Mouse (Mus musculus) cerebellum, adult 9-11 months (tissue): Measurements from ENCODE around the gene Slc2a8.

Experiments used
- DNase-seq: peaks from one replicate; pipeline ENCODE4 v3.0.0; 2022

Gene Slc2a8

DNA sequence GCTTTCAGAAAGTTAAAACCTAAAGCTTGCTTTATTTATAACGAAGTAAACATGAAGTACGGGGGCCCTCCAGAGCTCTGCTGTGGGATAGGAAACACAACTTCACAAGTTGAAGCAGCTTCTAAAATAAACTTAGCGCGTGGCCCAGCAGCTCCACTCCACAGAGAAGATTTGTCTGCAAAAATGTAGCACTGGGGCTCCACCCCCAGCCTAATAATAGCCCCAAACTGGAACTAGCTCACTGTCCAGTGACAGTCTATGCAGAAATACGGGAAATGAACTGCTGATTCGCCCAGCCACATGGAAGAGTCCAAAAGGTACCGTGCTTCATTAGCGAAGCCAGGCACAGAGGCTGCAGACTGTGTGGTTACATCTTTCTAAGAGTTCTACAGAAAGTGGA lies 12.6 kb downstream of the Slc2a8 start:
- DNase-seq, result no peak

DNA sequence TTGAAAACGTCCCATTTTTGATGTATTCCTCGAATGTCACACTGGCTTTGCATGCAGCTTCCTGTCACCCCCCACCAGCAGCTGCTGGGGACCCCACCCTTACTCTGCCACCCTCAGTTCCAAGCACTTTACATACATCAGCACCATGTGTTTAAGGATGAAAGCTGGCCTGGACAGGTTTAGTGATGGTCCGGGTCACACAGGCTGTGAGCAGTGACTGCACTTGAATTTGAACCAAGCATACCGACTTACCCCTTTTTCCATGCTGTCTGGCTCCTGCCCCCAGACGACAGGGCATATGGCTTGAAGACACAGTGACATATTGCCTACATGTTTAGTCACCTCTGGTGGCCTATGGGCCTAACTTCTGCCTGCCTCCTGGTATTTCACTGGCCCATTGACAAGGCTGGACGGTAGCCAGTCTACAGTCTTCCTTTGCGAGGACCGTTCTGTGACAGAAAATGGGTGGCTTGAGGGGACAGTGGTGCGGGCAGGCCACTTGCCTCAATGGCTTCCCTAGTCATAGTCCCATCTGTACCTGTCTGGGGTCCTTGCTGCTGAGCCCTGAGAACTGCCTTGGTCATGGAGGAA lies 13.8 kb downstream of the Slc2a8 start:
- peak; percentile 64 for DNase-seq

DNA sequence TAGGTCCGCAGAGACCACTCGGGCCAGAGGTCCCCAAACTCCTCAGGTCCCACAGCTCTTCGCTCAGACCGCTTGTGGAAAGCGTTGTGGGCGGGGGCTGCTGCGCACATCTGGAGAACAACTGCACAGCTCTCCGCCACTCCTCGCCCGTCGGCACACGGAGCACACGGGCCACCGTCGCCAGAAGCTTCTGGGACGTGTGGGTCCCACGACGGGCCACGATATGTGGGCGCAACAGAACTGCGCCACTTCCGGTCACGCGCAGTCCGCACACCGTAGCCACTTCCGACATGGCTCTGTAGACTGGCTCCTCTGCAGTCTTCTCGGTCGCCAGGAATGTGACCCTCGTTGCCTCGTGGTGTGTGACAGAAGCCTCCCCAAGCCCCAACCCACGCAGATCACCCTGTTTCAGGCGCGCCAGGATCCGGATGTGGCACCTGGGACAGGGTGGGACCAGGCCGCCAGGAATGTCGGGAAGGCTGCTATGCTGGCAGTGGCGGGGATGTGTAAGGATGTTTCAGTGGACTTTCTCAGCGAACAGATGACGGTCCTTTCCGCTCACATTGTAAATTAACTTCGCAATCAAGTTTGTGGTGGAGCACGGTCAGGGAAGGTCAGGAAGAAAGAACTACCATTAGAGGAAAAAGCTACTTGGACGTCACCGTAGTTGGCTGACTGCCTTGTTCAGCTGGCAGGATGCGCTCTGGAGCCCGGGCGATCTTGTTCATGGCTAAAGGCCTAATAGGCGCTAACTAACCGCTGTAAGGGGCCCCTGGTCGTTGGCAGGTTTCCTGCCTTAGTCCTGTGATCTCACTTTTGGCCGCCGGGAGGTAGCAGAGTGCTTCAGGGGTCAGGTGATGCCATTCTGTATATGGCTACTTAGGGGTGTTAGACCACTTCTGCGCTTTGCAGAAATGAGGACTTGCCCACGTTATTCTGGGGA lies 14.9 kb downstream of the Slc2a8 start:
- peak; percentile 91 for DNase-seq

DNA sequence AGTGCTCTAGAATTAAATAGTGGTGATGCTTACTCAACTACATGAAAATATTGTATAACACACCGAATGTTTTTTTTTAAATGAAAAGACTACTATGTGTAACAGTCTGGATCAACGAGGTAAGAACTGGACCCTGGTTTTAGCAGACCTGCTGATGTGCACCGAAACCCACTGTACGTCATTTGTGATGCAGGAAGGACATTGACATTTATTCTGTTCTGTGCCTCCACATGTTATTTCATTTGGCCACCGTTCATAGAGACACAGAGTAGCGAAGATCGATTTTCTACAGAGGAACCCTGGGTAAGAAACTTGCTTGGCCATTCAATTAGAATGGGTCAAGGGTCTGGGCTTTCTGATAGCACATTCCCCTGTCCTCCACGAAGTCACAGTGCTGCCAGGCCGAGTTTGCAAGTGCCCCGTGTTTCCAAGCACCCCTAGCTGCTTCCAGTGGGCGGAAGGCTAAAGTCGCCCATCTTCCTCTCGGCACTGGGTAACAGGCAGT lies 15.6 kb downstream of the Slc2a8 start:
- DNase-seq, result no peak

DNA sequence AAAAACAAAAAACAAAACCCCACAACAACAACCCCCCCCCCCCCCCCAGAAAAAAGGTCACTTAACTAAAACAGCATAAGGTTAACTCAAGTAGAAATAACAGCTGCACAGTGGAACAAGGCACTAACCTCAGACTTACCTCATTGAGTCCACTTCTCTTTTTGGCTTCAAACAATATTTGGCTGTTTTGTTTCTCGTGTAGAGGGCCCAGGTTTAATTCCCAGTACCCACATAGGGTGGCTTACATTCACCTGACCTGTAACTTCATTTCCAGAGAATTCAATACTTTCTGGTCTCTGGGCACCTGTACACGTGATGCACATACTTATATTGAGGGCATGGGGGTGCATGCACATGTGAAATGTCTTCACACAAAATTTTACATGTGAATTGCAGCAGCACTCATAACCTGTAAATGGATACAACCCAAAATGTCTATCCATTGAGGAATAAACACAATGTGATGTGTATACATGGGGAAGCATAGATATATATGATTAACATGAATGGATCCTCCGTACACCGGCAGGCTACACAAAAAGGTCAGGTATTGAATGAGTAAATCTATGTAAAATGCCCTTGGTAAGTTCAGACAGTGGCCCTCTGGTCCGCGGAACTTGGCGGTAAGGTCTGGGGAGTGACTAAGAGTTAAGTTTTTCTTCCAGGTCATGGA lies 16.2 kb downstream of the Slc2a8 start:
- no peak for DNase-seq

DNA sequence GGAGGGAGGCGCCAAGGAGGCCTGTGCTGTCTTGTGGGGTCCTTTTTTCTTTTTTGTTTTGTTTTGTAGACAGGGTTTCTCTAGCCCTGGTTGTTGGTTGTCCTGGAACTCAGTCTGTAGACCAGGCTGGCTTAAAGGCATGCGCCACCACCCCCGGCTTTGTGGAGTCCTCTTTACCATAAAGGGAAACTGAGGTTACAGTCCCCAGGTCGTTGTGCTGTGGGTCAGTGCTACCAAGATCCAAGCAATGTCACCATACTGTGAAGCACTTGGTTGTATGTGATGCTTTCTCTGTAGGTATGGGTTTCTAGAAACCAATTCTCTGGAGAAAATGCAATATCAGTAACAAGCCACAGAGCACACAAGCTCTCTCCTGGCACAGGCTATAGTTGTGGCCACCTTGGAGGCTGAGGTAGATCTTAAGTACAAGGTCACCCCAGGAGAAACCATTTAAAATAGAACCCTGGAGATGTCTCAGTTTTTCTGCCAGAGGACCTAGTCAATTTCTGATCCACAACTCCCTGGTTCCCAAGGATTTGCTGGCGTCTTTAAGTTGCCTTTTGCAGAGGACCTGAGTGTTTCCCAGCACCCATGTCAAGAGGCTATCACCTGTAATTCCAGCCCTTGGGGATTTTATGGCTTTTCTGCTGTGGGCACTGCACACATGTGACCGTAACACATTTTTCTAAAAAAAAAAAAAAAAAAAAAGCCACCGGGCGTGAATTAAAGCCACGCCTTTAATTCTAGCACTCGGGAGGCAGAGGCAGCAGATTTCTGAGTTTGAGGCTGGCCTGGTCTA lies 17.0 kb downstream of the Slc2a8 start:
- DNase-seq, result no peak

DNA sequence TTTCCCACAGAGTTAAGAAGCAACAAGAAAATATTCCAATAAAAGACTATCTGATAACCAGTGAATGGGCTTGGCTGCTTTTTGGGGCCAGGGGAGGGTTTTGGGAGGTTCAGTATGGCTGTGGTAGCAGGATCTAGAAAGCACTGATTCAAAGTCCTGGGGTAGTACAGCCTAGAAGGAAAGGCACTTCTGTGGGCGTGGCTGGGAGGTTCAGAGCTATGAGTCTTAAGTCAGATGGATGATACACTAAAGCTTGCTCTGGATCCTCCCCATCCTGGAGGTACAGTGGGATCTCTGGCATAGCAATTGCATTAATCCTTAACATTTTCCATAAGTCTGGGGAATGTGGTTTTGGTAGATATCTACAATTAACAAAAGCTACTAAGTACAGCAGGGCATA lies 17.9 kb downstream of the Slc2a8 start:
- DNase-seq, result no peak

DNA sequence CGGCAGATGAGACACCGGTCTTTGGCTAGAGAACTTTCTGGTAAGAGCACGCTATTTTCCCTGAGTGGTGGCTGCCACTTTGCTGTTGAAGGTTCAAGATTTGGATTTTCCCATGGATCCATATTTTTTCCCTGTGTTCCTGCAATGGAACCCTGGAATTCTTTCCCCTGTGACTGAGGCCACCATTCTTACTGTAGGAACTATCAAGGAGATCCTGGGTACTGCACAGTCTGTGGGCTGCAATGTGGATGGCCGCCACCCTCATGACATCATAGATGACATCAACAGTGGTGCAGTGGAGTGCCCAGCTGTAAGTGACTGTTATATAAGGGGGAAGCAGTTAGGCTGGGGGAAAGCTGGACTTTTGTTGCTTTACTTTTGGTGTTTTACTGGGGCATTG lies 18.3 kb downstream of the Slc2a8 start:
- DNase-seq, result no peak

DNA sequence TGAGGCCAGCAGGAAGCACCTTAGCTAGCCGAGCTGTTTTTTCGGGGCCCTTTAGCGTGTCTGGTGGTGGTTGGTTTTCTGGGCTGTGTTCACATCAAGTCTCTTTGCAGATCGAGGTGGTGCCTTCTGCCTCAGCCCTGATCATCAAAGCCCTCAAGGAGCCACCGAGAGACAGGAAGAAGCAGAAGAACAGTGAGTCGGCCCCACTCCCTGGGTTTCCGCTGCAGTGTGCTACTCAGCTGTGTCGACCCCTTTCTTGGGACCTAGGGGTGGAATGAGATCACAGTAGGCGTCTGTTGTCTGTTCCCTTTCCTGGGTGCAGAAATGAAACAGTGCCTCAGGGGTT lies 19.0 kb downstream of the Slc2a8 start:
- DNase-seq, result no peak

DNA sequence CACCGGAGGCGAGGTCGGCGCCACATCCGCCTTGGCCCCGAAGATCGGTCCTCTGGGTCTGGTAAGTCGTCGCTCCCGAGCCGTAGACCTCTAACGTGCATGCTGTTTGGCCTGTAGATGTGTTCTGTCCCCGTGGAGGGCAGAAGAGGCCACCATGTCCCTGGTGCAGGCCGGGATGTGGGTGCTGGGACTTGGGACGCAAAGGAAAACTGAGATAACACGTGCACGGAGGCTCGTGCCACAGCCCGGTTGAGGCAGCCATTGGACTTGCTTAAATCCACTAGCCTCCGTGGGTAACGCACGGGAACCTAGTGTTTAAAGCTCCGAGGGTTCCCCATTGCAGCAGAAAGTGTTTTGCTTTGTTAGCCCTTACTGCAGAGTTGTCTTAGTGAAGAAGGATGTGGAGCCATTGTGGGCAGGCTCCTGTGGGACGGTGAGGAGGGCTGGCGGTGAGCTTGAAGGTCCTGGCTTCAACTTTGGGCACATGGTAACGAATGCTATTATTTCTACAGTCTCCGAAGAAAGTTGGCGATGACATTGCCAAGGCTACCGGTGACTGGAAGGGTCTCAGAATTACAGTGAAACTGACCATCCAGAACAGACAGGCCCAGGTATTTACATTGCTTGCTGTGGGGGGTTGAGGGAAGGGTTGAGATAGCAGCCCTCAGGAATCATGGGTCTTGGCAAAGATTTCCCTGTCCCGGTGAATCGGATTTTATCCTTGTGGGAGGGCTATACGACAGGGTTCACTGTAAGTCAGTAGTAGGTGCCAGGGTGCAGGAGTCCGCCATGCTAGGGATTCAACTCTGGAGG lies 19.6 kb downstream of the Slc2a8 start:
- no peak for DNase-seq

DNA sequence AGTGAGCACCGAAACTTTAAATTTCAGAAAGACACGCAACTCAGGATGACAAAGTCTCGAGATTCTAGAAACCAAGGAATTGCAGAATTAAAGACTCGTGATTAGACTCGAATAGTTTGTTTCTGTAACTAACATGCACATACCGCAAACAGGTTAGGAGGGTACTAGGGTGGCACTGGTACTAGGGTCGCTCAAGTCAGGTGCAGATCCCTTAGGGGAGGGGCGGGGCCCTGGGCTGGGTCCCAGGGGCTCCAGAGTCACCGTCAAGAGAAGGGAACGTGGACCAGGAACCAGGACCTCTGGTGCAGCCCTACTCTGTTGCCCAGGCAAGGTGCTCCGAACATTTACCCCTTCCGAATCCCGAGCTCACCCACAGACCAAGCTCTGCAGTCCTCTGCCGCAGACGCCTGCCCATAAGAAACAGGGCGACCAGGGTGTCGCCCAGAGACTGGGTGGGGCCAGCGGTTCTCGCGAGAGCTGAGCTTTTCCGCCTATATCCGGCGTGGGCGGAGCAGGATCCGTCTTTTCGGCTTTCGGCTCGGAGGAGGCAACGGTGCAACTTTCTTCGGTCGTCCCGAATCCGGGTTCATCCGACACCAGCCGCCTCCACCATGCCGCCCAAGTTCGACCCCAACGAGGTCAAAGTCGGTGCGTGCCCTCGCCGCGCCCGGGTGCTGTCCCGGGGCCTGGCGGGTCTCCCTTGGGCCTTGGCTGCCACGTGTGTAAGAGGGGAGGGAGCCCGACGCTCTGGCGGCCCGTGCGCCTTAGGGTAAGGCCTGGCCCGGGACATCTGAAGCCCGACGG lies 20.5 kb downstream of the Slc2a8 start, which contains the start of the genes Rpl12 and Lrsam1:
Gene Rpl12, plus strand, starts transcription at position 368 of the 804 bp plus-strand sequence.
Gene Lrsam1, minus strand, starts transcription at position 423 of the 804 bp plus-strand sequence.
- DNase-seq, result peak; percentile 92

DNA sequence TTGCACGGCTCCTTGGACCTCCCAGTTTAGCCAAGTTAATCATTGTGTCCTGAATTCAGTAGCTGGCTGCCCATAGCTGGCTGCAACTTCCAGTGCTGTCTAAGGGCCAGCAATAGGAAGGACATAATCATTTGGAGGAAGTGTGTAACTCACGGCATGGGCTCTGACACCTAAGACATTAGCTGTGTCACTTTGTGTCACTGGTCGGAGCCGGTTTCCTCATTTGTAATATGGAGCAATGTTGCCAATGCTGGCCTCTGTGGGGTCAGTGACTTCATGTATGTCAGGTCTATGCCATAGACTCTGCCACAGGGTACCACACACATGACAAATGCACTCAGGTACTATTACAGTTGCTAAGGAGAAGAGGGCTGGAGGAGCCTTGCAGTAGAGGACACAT lies 21.6 kb downstream of the Slc2a8 start:
- no peak for DNase-seq

DNA sequence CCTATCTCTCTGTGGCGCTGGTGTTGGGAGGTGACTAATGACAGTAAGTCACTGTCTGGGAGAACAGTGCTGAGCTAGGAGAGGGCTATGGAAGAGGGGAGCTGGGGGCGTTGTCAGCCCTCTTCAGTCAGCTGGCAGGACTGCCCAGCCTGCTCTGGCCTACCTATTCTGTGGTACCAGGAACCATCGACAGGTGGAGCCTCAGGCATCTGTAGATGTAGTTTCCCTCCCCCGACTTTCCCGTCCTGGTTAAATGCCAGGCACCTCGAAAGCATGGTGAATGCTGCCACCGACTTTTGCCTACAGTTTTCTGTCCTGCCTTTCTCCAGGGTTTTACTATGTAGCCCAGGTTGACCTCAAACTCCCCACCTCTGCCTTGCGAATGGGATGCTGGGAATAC lies 24.5 kb downstream of the Slc2a8 start:
- no peak for DNase-seq

DNA sequence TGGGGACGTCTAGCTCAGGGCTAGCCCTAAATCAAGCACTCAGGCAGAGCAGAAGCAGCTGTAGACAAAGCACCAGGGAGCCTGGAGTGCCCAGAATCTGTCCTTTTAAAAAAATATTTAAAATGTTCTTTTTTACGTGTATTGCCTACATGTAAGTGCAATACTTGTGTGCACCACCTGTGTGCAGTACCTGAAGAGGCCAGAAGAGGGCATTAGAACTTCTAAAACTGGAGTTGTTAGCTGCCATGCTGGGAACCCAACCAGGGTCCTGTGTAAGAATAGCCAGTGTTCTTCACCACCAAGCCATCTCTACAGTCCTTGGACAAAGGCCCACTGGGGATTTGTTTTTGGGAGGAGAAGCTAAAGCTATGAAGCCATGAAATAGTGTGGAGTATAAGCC lies 27.3 kb downstream of the Slc2a8 start:
- no peak for DNase-seq

DNA sequence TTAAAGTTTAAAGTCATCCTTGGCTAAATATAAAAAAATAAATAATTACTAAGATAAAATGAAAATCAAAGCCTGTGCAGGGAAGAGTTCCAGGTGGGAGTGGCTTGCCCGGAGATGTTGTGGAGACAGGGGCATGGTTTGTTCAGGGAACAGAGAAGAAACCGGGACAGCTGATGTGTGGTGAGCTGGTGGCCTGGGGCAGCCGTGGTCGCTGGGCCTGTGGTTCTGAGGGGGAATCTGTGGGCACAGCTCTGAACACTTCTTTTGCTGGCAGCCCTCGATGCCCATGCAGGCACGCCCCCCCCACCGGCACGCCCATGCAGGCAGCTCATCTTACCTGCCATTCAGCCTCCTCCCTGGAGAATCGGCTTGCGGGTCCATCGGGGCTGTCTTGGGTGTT lies 34.4 kb downstream of the Slc2a8 start:
- DNase-seq, result no peak

DNA sequence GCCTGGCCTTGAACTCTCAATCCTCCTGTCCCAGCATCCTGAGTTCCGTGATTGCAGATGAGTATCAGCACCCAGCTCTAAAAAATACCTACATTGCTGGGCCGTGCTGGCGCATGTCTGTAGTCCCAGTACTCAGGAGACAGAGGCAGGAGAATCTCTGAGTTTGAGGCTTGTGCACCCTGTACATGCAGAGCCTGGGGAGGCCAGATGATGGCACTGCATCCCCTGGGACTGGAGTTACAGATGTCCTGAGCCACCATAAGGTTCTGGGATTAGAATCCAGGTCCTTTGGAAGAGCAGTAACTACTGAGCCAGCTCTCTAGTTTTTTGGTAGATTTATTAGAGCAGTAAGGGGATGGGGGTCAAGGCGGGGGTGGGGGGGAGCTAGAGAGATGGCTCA lies 41.4 kb downstream of the Slc2a8 start:
- no peak for DNase-seq

DNA sequence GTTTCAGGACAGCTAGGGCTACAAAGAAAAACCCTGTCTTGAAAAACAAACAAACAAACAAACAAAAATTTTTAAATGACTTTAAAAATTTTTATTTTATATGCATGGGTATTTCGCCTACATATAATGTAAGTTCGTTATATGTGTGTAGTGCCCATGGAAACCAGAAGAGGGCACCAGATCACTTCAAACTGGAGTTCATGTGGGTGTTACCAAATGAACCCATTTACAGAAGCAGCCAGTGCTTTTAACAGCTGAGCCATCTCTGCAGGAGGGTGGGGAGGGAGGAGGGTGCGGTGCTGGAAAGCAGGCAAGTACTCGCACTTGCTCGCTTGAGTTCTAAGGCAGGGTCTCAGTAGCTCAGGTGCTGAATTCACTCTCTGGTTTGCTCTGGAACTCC lies 42.5 kb downstream of the Slc2a8 start:
- DNase-seq, result no peak

DNA sequence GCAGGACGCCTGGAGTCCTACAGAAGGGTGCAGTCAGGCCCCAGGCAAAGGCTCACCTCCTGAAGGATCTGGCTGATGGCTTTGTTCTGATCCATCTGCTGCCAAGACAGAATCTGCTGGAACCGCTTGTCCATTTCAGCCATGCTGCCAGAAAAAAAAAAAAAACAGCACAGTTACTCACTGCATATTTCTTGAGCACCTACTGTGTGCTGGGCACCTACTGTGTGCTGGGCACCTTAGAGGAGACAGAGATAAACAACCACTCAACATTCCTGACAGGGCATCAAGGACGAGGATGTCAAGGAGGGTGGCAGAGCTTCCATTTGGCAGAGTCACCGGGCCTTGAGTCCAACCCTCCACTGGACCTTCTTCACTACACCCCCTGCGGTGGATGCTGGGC lies 43.1 kb downstream of the Slc2a8 start:
- no peak for DNase-seq

DNA sequence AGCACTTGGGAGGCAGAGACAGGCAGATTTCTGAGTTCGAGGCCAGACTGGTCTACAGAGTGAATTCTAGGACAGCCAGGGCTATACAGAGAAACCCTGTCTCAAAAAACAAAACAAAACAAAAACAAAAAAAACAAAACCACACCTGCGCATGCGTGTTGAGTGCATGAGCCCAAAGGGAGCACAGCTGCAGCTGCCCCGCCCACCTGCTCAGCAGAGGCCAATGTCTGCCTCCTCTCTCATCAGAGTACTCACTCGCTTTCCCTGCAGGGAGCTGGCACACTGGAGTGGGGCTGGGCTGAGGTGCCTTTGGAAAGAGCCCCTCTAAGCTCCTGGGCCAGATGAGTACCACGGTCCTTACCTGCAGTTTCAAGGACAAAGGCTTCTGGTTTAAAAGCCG lies 50.2 kb downstream of the Slc2a8 start:
- no peak for DNase-seq

DNA sequence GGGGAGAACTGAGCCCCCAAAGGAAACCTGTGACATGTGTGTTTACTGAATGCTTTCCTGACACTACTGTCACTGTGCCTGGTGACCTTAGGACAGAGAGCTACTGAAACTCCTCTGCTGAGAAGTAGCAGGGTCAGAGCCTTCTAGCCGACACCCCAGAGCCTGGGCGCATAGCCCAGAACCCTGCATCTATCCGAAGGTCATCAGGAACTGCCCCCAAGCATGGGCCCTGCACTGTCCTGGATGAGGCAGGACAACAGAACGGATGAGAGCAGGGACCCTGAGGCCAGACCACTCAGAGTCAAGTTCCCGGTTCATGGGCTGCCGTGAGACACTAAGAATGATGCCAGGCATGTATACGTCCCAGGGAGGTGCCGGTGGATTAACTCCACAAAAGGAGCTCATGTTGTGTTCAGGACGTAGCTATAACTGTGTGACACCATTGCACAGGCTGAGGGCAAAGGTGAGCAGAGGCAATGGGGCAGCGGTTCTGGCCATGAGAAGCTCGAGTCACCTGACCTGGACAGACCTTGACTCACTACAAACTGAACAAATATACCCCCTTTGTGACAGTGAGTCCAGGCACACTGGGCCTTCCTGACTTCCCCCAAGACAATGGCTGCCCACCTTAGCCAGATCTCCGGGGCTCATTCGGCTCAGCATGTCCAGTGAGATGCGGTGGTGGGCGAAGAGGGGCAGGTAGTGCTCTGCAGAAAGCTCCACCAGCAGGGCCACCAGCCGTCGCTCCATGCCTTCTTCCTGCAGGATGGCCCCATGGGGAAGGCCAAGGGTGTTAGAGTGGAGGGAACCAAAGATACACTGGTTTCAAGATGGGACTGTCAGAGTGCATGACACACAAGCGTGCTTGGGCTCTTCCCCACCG lies 52.7 kb downstream of the Slc2a8 start:
- DNase-seq, result peak; percentile 30
